Mouse (Mus musculus) frontal cortex, adult 2 months (tissue): ENCODE data around the gene Evi2a. TPM values are rescaled to one million over a fixed set of nuclear protein-coding genes. Genes with fewer than 3 reads are reported as not detected.

Source experiments
- DNase-seq, 2 experiments: peaks; one replicate each; pipeline ENCODE4 v3.0.0; 2022; ENCODE audit warnings: low spot score in 1 of 2; ENCODE audit errors: extremely low spot score in 1 of 2
- polyA plus RNA-seq: library from polyadenylated mRNA; depleted of rRNA; stranded (reverse); fragments of >200 nt; gene quantifications from 2 replicates; pipeline ENCODE4 v1.2.3, GENCODE M21; 2012

Evi2a gene
- polyA plus RNA-seq, 1 experiment: 29.8 TPM

- no peak for DNase-seq
Measured at GRCm38 (mm10) chr11:79527015-79527738, 3.2 kb downstream of the Evi2a start.

GRCm38 (mm10) chr11:79526549-79526948 is 3.9 kb downstream of the Evi2a start:
- no peak for DNase-seq

GRCm38 (mm10) chr11:79524310-79524575 is 6.2 kb downstream of the Evi2a start:
- no peak for DNase-seq

- DNase-seq: no peak
Measured at GRCm38 (mm10) chr11:79523560-79524309, 6.7 kb downstream of the Evi2a start, which contains the start of gene Evi2b. Gene Evi2b (minus strand): TSS chr11:79523762.

- DNase-seq: no peak
Measured at GRCm38 (mm10) chr11:79522944-79523343, 7.5 kb downstream of the Evi2a start.

GRCm38 (mm10) chr11:79521930-79522329 is 8.5 kb downstream of the Evi2a start:
- no peak for DNase-seq

- DNase-seq: no peak
Measured at GRCm38 (mm10) chr11:79520772-79521171, 9.6 kb downstream of the Evi2a start.

GRCm38 (mm10) chr11:79519878-79520291 is 10.5 kb downstream of the Evi2a start:
- peak; percentile 76 to 80 for DNase-seq

- DNase-seq: no peak
Measured at GRCm38 (mm10) chr11:79519299-79519698, 11.1 kb downstream of the Evi2a start.

- DNase-seq: no peak
Measured at GRCm38 (mm10) chr11:79515798-79516197, 14.6 kb downstream of the Evi2a start.

GRCm38 (mm10) chr11:79515331-79515730 is 15.1 kb downstream of the Evi2a start:
- DNase-seq: no peak

- DNase-seq: no peak
Measured at GRCm38 (mm10) chr11:79511970-79512369, 18.4 kb downstream of the Evi2a start.

- DNase-seq: no peak
Measured at GRCm38 (mm10) chr11:79504506-79504905, 25.9 kb downstream of the Evi2a start.

GRCm38 (mm10) chr11:79503845-79504244 is 26.6 kb downstream of the Evi2a start, which contains the start of gene Omg:
Gene Omg (minus strand): TSS chr11:79504084.
- peak; percentile 68 to 83 for DNase-seq

GRCm38 (mm10) chr11:79502917-79503316 is 27.5 kb downstream of the Evi2a start:
- peak in 1 of 2 experiments; percentile 45 for DNase-seq

GRCm38 (mm10) chr11:79494976-79495800 is 35.2 kb downstream of the Evi2a start:
- no peak for DNase-seq

- DNase-seq: no peak
Measured at GRCm38 (mm10) chr11:79484721-79485120, 45.7 kb downstream of the Evi2a start.

GRCm38 (mm10) chr11:79483876-79484528 is 46.4 kb downstream of the Evi2a start:
- no peak for DNase-seq

GRCm38 (mm10) chr11:79483392-79483791 is 47.0 kb downstream of the Evi2a start:
- no peak for DNase-seq
